Mouse (Mus musculus): ENCODE measurements around the gene Ninj1. TPM values are rescaled to one million over a fixed set of nuclear protein-coding genes. Genes with fewer than 3 reads are reported as not detected.

Ninj1 gene
- polyA plus RNA-seq, 1 experiment: 1,000 TPM

GRCm38 (mm10) chr13:49242321-49243065 is 55.2 kb downstream of the Ninj1 start:
- DNase-seq: peak; percentile 41
- 65% methylated on average over 9 of the region's 9 CpGs for WGBS
- no peak overlapping the region for H3K4me3 ChIP-seq (ENCODE audit: insufficient read depth, low read depth, low read length)

GRCm38 (mm10) chr13:49243492-49243891 is 56.2 kb downstream of the Ninj1 start:
- Histone ChIP-seq H3K4me3 (ENCODE audit: insufficient read depth, low read depth, low read length) (no peak overlapping the region), H3K27me3 (replicated peaks; ENCODE audit: control insufficient read depth, insufficient read depth, low read length) (no peaks in the 10 kb centered on the region), H3K36me3 (ENCODE audit: control insufficient read depth, insufficient read depth, low read length) (no peaks in the 10 kb centered on the region), H3K27ac (ENCODE audit: insufficient read depth, low read depth, low read length) (no peak overlapping the region), H3K4me1 (ENCODE audit: control insufficient read depth, insufficient read depth, low read length) (peaks cover 11% of the 10 kb centered on the region; the same call in 1 of the 2 replicates)
- no peak for TF ChIP-seq CTCF (conservative IDR thresholded peaks at IDR 0.05; ENCODE audit: insufficient read depth, insufficient read length, low read depth, low read length)
- no peak for TF ChIP-seq POLR2A (IDR thresholded peaks at IDR 0.05; ENCODE audit: low read depth, low read length)
- WGBS: 81% methylated on average over 2 of the region's 2 CpGs
- no peak for DNase-seq

More at GRCm38 (mm10) chr13:49242321-49243065, 55.2 kb downstream of the Ninj1 start:
- Histone ChIP-seq H3K27me3 (replicated peaks; ENCODE audit: control insufficient read depth, insufficient read depth, low read length) (no peaks in the 10 kb centered on the region), H3K27ac (ENCODE audit: insufficient read depth, low read depth, low read length) (peak overlapping the region; percentile 36; the same call in 1 of the 2 replicates), H3K4me1 (ENCODE audit: control insufficient read depth, insufficient read depth, low read length) (peaks cover 8% of the 10 kb centered on the region; the same call in 1 of the 2 replicates), H3K36me3 (ENCODE audit: control insufficient read depth, insufficient read depth, low read length) (no peaks in the 10 kb centered on the region)
- TF ChIP-seq POLR2A (IDR thresholded peaks at IDR 0.05; ENCODE audit: low read depth, low read length) (no peak), CTCF (conservative IDR thresholded peaks at IDR 0.05; ENCODE audit: insufficient read depth, insufficient read length, low read depth, low read length) (no peak)

DNA sequence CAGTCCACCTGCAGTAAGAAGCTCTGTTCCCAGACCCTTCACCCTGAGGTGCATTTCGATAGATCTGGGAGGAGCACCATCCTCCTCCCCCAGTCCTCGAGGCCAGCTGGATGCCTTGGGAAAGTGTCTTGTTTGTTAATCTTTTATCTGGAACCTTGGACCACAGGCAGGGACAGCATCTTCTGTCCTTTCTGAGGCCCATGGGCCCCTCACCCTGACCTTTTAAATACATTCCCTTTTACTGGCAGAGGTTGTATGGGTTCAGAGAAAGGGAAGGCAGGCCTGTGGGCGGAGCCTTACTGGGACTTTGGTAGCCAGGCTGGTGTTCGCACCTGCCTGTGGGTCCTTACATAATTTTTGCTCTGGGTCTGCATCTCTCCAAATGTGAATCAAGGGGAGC is 58.0 kb downstream of the Ninj1 start:
- H3K4me1 ChIP-seq (ENCODE audit: control insufficient read depth, insufficient read depth, low read length): peaks cover 18% of the 10 kb centered on the region; the same call in 1 of the 2 replicates

More for the DNA sequence above, 58.0 kb downstream of the Ninj1 start:
- Histone ChIP-seq H3K27ac (ENCODE audit: insufficient read depth, low read depth, low read length) (peak overlapping the region; percentile 49; the same call in 1 of the 2 replicates), H3K4me3 (ENCODE audit: insufficient read depth, low read depth, low read length) (peak overlapping the region; percentile 42), H3K36me3 (ENCODE audit: control insufficient read depth, insufficient read depth, low read length) (no peaks in the 10 kb centered on the region), H3K27me3 (replicated peaks; ENCODE audit: control insufficient read depth, insufficient read depth, low read length) (no peaks in the 10 kb centered on the region)
- TF ChIP-seq POLR2A (IDR thresholded peaks at IDR 0.05; ENCODE audit: low read depth, low read length) (no peak), CTCF (conservative IDR thresholded peaks at IDR 0.05; ENCODE audit: insufficient read depth, insufficient read length, low read depth, low read length) (no peak)
- whole genome bisulfite sequencing: 57% methylated on average over 4 of the region's 4 CpGs
- DNase-seq: peak; percentile 92

Other genes with a start within 250 kb of the Ninj1 start
- 67.8 and 70.6 TPM in 2 replicates for gene Fam120a, start 219.5 kb upstream of the Ninj1 start, polyA plus RNA-seq (2012; rRNA removed)
- 2.3 and 2.7 TPM in 2 replicates for gene Wnk2, start 39.5 kb upstream of the Ninj1 start, polyA plus RNA-seq (2012; rRNA removed)
- gene Card19, start 28.6 kb downstream of the Ninj1 start, polyA plus RNA-seq (2012; rRNA removed): 108 and 124 TPM in 2 replicates
- 50.1 and 62.3 TPM in 2 replicates for gene Susd3, start 61.2 kb downstream of the Ninj1 start, polyA plus RNA-seq (2012; rRNA removed)
- 6.2 and 6.3 TPM in 2 replicates for gene Fgd3, start 132.8 kb downstream of the Ninj1 start, polyA plus RNA-seq (2012; rRNA removed)
- gene Bicd2, start 154.1 kb downstream of the Ninj1 start, polyA plus RNA-seq (2012; rRNA removed): 17.0 and 17.6 TPM in 2 replicates
- gene Ippk, start 233.8 kb downstream of the Ninj1 start, polyA plus RNA-seq (2012; rRNA removed): 6.5 and 7.1 TPM in 2 replicates